Mouse (Mus musculus) spleen, adult 18-20 months (tissue): ENCODE measurements around the gene Ptprd.

Experiments
- DNase-seq, 2 experiments: peaks; one replicate each; pipeline ENCODE4 v3.0.0; 2022; ENCODE audit warnings: mixed read lengths in 2 of 2

The Ptprd gene

GRCm38 (mm10) chr4:78211529-78212494 lies at the start of gene Ptprd:
Gene Ptprd (minus strand): TSS chr4:78211961.
- DNase-seq: no peak

GRCm38 (mm10) chr4:78235820-78236219 lies 24.1 kb upstream of the Ptprd start:
- no peak for DNase-seq

GRCm38 (mm10) chr4:78235316-78235715 lies 23.6 kb upstream of the Ptprd start:
- DNase-seq: no peak

GRCm38 (mm10) chr4:78234681-78235080 lies 22.9 kb upstream of the Ptprd start:
- DNase-seq: no peak

- DNase-seq: no peak
Observed at GRCm38 (mm10) chr4:78213949-78214348, 2.2 kb upstream of the Ptprd start.

GRCm38 (mm10) chr4:78212941-78213340 lies 1.2 kb upstream of the Ptprd start:
- DNase-seq: no peak

GRCm38 (mm10) chr4:78210878-78211528 lies 758 bp downstream of the Ptprd start:
- DNase-seq: no peak

GRCm38 (mm10) chr4:78205018-78205417 lies 6.7 kb downstream of the Ptprd start:
- no peak for DNase-seq

GRCm38 (mm10) chr4:78168447-78168846 lies 43.3 kb downstream of the Ptprd start:
- no peak for DNase-seq

- DNase-seq: no peak
Observed at GRCm38 (mm10) chr4:78160451-78160850, 51.3 kb downstream of the Ptprd start.

GRCm38 (mm10) chr4:78150561-78150960 lies 61.2 kb downstream of the Ptprd start:
- no peak for DNase-seq

GRCm38 (mm10) chr4:78142767-78143148 lies 69.0 kb downstream of the Ptprd start:
- no peak for DNase-seq

- DNase-seq: no peak
Observed at GRCm38 (mm10) chr4:78142088-78142766, 69.5 kb downstream of the Ptprd start.

- no peak for DNase-seq
Observed at GRCm38 (mm10) chr4:78110898-78111297, 100.9 kb downstream of the Ptprd start.

- no peak for DNase-seq
Observed at GRCm38 (mm10) chr4:78097526-78097925, 114.2 kb downstream of the Ptprd start.

- no peak for DNase-seq
Observed at GRCm38 (mm10) chr4:78082744-78083143, 129.0 kb downstream of the Ptprd start.

- no peak for DNase-seq
Observed at GRCm38 (mm10) chr4:78077499-78077898, 134.3 kb downstream of the Ptprd start.

GRCm38 (mm10) chr4:78077087-78077486 lies 134.7 kb downstream of the Ptprd start:
- DNase-seq: no peak

- no peak for DNase-seq
Observed at GRCm38 (mm10) chr4:78038401-78038800, 173.4 kb downstream of the Ptprd start.

- DNase-seq: no peak
Observed at GRCm38 (mm10) chr4:78002065-78002464, 209.7 kb downstream of the Ptprd start.

- DNase-seq: no peak
Observed at GRCm38 (mm10) chr4:77992709-77993108, 219.1 kb downstream of the Ptprd start.

GRCm38 (mm10) chr4:77982094-77982493 lies 229.7 kb downstream of the Ptprd start:
- DNase-seq: no peak

- DNase-seq: no peak
Observed at GRCm38 (mm10) chr4:77961711-77962110, 250.1 kb downstream of the Ptprd start.
